In the genomic region with DNA sequence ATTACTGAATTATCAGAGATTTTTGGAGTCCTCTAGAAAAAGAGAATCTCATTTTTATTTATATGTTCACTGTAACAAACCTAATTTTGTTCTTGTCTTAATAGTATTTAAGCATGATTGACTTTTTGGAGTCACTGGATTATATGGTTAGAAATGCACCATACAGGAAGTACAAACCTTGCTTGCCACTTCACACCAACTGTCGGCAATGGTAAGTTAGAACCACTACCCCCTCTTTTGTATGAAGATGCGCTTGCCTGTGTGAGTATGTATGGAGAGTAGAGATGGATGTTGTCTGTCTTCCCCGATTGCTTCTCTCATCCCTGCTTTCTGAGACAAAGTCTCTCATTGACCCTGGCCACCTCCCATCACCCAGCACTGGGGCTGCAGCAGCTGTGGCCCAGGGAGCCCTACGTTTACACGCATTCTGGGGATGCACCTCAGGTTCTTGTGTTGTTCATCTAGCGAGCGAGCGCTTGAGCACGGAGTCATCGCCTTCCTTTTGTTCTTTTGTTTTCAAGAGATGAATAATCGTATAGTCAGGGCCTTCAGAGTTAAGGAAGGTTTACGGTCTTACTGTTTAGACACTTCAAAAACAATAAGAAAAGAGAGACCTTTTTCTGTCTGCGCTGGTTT, we compare ENCODE assay signal across 23 mouse cellular contexts. TPM values are rescaled to one million over a fixed set of nuclear protein-coding genes. Genes with fewer than 3 reads are reported as not detected.
DNase-seq lines count a peak whose midpoint lies in the region; ATAC-seq lines count a peak whose summit lies in the region.
"Had no signal": no experiment of that assay in that cellular context is flagged by ENCODE, and none has a peak within 500 bp of the region (broad histone marks: within the 10 kb centered on the region; RNA-seq: fewer than 3 reads in every experiment).

No protein-coding gene starts in this region.

- peak overlapping the region; percentile 39; the same call in 1 of the 2 replicates for H3K27ac ChIP-seq in heart, embryonic 12.5 days (ENCODE audit: poor library complexity, severe bottlenecking)
- H3K27ac ChIP-seq: embryonic facial prominence, embryonic 15.5 days; forebrain, embryonic 10.5 days; forebrain, embryonic 15.5 days; hindbrain, embryonic 15.5 days had no signal

- no peak overlapping the region for H3K9ac ChIP-seq in heart, embryonic 12.5 days
- H3K9ac ChIP-seq: embryonic facial prominence, embryonic 15.5 days; forebrain, embryonic 15.5 days; hindbrain, embryonic 15.5 days had no signal

- H3K27me3 ChIP-seq in heart, embryonic 12.5 days (replicated peaks) = no peaks in the 10 kb centered on the region
- H3K27me3 ChIP-seq: embryonic facial prominence, embryonic 15.5 days; forebrain, embryonic 15.5 days; hindbrain, embryonic 15.5 days had no signal

- no peak overlapping the region for H3K4me2 ChIP-seq in heart, embryonic 12.5 days
- H3K4me2 ChIP-seq: embryonic facial prominence, embryonic 15.5 days; forebrain, embryonic 15.5 days; hindbrain, embryonic 15.5 days had no signal

- H3K9me3 ChIP-seq in heart, embryonic 12.5 days (replicated peaks) = no peaks in the 10 kb centered on the region
- H3K9me3 ChIP-seq: embryonic facial prominence, embryonic 15.5 days; forebrain, embryonic 10.5 days; forebrain, embryonic 15.5 days; G1E; hindbrain, embryonic 15.5 days had no signal

- 88% methylated on average over 13 of the region's 13 CpGs for WGBS in heart, embryonic 12.5 days

- DNase-seq in heart, adult 11 months = no peak
- peak; percentile 27 for DNase-seq in CD4-positive, CD25-positive, alpha-beta regulatory T cell, adult 2 months (ENCODE audit: low read depth, low spot score)
- peak; percentile 19 for DNase-seq in R1 (ENCODE audit: low read depth, low spot score)
- no peak for DNase-seq in kidney, postnatal 36 days
- DNase-seq: adrenal gland, adult 8-10 months; adrenal gland, postnatal 36 days; cerebellum, adult 8-10 months; cerebellum, postnatal 14 days; embryo, embryonic 11 days; gastrocnemius, postnatal 36 days; heart, adult 18-20 months; kidney, adult 11 months; kidney, adult 9 months had no signal

- H3K4me1 ChIP-seq in heart, embryonic 12.5 days (replicated peaks) = peaks cover 19% of the 10 kb centered on the region
- H3K4me1 ChIP-seq: embryonic facial prominence, embryonic 15.5 days; forebrain, embryonic 10.5 days; forebrain, embryonic 15.5 days; hindbrain, embryonic 15.5 days had no signal

- H3K36me3 ChIP-seq in heart, embryonic 12.5 days = peaks cover 32% of the 10 kb centered on the region

- no peak overlapping the region for H3K4me3 ChIP-seq in heart, embryonic 12.5 days
- H3K4me3 ChIP-seq: embryonic facial prominence, embryonic 15.5 days; erythroblast, embryonic 14.5 days; forebrain, embryonic 10.5 days; forebrain, embryonic 15.5 days; hindbrain, embryonic 15.5 days had no signal

- no peak for ATAC-seq in heart, embryonic 12.5 days (ENCODE audit: insufficient number of reproducible peaks, low FRiP score)
- peak; percentile 38 for ATAC-seq in inflammation-experienced regulatory T-cells, adult 6 months
- ATAC-seq: forebrain, embryonic 15.5 days had no signal

RNA-seq across cellular contexts. Expression of gene Vps13c, which starts 43.3 kb away (rescaled TPM):
- 6.3 and 7.0 TPM in 2 replicates for polyA plus RNA-seq in heart, embryonic 12.5 days (2016; fragmentation: Nextera tagmentation; extraction: Ambion mirVana)
- polyA plus RNA-seq in inflammation-experienced regulatory T-cells, adult 6 months (2017; shearing (Covaris generic)) = 10 to 100 TPM; 15.4 to 24.0 (median 19.5) TPM

RNA-seq across cellular contexts. Expression of gene C2cd4a, which starts 51.3 kb away (rescaled TPM):
- polyA plus RNA-seq in heart, embryonic 12.5 days (2016; fragmentation: Nextera tagmentation; extraction: Ambion mirVana) = 0.22 and 0.28 TPM in 2 replicates
- polyA plus RNA-seq in inflammation-experienced regulatory T-cells, adult 6 months (2017; shearing (Covaris generic)) = not detected
- polyA plus RNA-seq: embryonic facial prominence, embryonic 11.5 days; forebrain, embryonic 10.5 days; hindbrain, embryonic 11.5 days had no signal

Comparison
In these comparisons a context has a peak if more than half of its experiments do, and no peak if none do; other contexts are left out.
1. DNase-seq: peak in CD4-positive, CD25-positive, alpha-beta regulatory T cell, adult 2 months (single experiment) and R1 (single experiment); none in heart, adult 11 months (single experiment) and kidney, postnatal 36 days (0 of 2).